Mouse (Mus musculus): ENCODE results near the gene Gpsm1.

GRCm38 (mm10) chr2:26363481-26363880 lies 48.2 kb downstream of the Gpsm1 start:
- TF ChIP-seq POLR2A (IDR thresholded peaks at IDR 0.05; ENCODE audit: borderline replicate concordance, extremely low read depth, insufficient read depth, insufficient read length, poor library complexity, severe bottlenecking) (no peak), CTCF (IDR thresholded peaks at IDR 0.05; ENCODE audit: borderline replicate concordance, extremely low read depth, insufficient read depth, insufficient read length) (no peak)
